Mouse (Mus musculus): ENCODE results near the gene Olfr420.

The Olfr420 gene

DNA sequence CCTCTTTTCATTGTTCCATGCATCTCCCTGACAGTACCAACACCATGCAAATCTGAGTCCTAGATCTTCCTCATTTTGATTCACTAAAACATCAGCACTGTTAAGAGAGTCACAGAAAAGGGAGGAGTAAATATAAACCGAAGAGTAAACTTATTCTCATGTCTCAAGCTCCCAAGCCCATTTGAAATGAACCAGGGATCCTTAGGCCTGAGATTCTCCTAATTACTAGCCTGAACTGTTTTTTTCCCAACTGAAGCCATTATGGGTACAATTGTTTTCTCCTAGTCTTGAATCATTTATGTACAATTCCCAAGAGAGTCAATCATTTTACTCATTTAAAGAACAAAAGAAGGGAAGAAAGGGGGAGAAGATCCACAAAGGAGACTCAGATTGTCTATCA lies at the start of gene Olfr420:
Gene Olfr420 (plus strand): TSS at position 301 of the 400 bp plus-strand sequence.
- DNase-seq (ENCODE audit: low spot score in 2 of 2), result no peak

GRCm38 (mm10) chr1:174121062-174121461 lies 34.4 kb upstream of the Olfr420 start, which contains the start of gene Olfr231:
Gene Olfr231, minus strand, starts transcription at chr1:174121162.
- no peak for DNase-seq (ENCODE audit: low spot score in 2 of 2)

DNA sequence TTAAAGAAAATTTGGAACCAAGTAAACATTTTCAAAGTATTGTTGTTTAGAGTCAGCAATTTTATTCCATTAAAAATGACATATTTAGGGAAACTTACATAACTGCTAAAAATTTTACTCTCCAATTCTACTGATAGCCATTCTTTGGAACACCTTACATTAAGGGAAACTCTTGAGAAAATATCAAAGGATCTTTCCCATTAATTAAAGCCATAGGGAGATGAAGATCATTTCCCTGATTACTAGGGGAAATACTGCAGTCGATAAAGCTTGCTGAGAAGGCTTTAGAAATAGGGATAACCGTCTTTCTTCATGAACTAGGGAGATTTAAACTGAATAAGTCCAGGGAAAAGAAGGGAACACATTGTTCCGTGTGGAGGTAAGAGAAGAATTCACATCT lies 24.2 kb upstream of the Olfr420 start, which contains the start of gene Olfr424:
Gene Olfr424 (plus strand): TSS at position 301 of the 400 bp plus-strand sequence.
- no peak for DNase-seq (ENCODE audit: low spot score in 2 of 2)

DNA sequence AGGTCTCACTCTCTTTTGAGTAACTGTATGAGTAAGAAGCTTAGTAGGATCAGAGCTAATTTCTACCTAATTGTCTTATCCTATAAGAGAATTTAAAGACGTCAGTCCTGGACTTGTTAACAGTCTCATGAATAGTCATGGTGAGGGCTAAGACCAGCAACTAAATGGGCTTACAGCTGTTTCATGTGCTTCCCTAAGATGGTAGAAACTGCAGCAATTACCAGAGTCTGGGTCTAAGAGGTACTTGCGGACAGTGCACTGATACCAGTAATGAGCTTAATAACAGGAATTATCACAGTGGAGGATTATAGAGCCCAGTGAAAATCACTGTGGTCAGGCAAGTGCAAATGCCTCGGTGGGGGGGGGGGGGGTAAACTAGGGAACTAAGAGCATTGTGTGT lies 23.4 kb upstream of the Olfr420 start:
- DNase-seq (ENCODE audit: low spot score in 2 of 2), result no peak

DNA sequence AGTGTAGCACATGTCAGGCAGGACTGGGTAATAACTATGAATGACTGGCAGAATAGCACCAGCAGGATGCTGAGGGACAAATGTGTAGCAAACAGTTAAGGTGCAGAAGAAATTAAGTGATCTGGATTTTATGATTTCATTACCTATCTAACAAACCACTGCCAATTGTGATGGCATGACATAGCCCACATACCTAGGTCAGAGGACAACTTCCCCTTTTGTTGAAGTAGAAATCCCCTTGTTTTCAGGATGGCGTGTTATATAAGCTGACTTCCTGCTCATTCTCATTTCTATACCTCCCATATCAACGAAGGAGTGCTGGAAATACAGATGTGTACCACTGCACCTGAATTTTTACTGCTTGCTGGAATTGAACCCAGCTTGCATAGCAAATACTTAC lies 14.0 kb upstream of the Olfr420 start:
- DNase-seq (ENCODE audit: low spot score in 2 of 2), result no peak

GRCm38 (mm10) chr1:174146696-174147095 lies 8.7 kb upstream of the Olfr420 start:
- no peak for DNase-seq (ENCODE audit: low spot score in 2 of 2)

DNA sequence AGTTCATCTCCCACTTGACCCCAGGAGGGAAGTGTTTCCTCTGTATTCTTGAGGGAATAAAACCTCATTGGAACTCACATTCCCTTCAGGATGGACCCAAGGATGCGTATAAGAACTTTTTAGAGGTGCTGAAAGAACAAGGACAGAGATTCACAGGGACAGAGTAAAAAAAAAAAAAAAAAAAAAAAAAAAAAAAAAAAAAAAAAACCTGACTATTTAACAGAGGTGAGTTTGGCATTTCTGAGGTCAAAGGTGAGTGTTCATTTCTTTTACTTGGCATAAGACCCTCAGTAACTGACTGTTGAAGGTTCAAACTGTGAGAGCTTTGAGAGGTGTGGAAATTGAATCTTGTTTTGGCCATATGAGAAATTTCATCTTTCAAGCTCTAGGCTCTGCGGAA lies 6.1 kb upstream of the Olfr420 start:
- no peak for DNase-seq (ENCODE audit: low spot score in 2 of 2)

DNA sequence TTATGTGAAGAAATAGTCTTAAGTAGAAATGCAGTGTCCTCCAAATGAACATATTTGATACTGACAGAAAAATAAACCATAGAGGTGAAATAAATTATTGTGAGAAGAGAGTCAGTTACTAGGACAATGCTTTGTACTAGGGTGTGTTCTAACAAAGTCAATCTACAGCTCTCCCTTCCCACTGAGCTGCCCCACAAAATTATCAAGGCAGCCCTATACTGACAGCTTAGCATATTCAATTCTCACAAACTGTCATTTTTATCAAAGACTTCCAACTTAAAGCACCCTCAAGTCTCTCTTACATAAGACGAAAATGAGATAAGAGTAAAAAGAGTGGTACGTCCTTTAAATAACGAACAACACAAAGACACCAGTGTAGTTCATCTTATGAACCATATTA lies 2.2 kb downstream of the Olfr420 start:
- DNase-seq (ENCODE audit: low spot score in 2 of 2), result no peak

DNA sequence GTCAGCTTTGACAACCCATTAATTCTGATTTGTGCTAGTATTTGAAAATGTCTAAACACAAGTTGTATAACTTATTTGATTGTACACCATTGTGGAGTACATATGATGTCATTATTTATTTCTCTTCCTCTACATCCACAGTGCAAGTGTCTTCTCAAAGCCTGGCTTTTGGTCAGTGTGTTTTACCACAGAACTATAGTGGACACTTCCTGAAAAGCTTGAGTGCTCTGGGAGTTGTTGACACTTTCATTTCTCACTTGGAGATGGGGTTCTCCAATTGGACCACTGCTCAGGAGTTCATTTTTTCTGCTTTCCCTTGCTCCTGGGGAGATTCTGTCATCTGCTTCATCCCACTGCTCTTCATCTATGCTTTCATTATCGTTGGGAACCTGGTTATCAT lies 3.1 kb downstream of the Olfr420 start:
- DNase-seq (ENCODE audit: low spot score in 2 of 2), result no peak

DNA sequence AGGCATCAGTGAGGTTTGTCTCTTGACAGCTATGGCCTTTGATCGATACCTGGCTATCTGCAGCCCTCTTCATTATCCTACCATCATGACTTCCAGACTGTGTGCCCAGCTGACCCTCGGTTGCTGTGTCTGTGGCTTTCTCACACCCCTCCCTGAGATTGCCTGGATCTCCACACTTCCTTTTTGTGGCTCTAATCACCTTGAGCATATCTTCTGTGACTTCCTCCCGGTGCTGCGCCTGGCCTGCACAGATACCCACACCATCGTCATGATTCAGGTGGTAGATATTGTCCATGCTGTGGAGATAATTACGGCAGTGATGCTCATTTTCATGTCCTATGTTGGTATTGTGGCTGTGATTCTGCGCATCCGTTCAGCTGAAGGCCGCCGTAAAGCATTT lies 3.7 kb downstream of the Olfr420 start:
- DNase-seq (ENCODE audit: low spot score in 2 of 2), result no peak

GRCm38 (mm10) chr1:174169024-174169423 lies 13.6 kb downstream of the Olfr420 start:
- no peak for DNase-seq (ENCODE audit: low spot score in 2 of 2)

GRCm38 (mm10) chr1:174170706-174171501 lies 15.5 kb downstream of the Olfr420 start:
- no peak for DNase-seq (ENCODE audit: low spot score in 2 of 2)

- DNase-seq (ENCODE audit: low spot score in 2 of 2), result no peak
These were observed 16.1 kb downstream of the Olfr420 start for GRCm38 (mm10) chr1:174171537-174171936.

GRCm38 (mm10) chr1:174172605-174173004 lies 17.2 kb downstream of the Olfr420 start, which contains the start of gene Spta1:
Gene Spta1, plus strand, starts transcription at chr1:174172776.
- no peak for DNase-seq (ENCODE audit: low spot score in 2 of 2)

GRCm38 (mm10) chr1:174204699-174205098 lies 49.3 kb downstream of the Olfr420 start:
- DNase-seq (ENCODE audit: low spot score in 2 of 2), result no peak
